Mouse (Mus musculus): Measurements from ENCODE around the gene Rftn1. TPM values are rescaled to one million over a fixed set of nuclear protein-coding genes. Genes with fewer than 3 reads are reported as not detected.

Gene Rftn1
- polyA plus RNA-seq, 1 experiment: 16.8 TPM

- 70% methylated on average over 6 of the region's 6 CpGs for WGBS
- no peak overlapping the region for H3K27ac ChIP-seq (ENCODE audit: insufficient read depth, low read length)
- H3K4me3 ChIP-seq (replicated peaks; ENCODE audit: insufficient read depth, low read depth, low read length): no peak overlapping the region
- no peaks in the 10 kb centered on the region for H3K27me3 ChIP-seq (ENCODE audit: control insufficient read depth, insufficient read depth, low read length)
- DNase-seq: peak in 1 of 2 experiments; percentile 17
- TF ChIP-seq POLR2A (IDR thresholded peaks at IDR 0.05; ENCODE audit: borderline replicate concordance, insufficient read depth, low read length) (no peak), CTCF (IDR thresholded peaks at IDR 0.05; ENCODE audit: borderline replicate concordance, insufficient read depth, low read depth, low read length) (peak; percentile 46; the same call in 1 of the 2 replicates)
- no peaks in the 10 kb centered on the region for H3K4me1 ChIP-seq (ENCODE audit: control insufficient read depth, insufficient read depth, low read length)
Observed at GRCm38 (mm10) chr17:49942674-49943073, 247.8 kb downstream of the Rftn1 start.

Other genes starting within 250 kb of the Rftn1 start
- 0.24 and 0.25 TPM in 2 replicates for gene Dazl, start 103.0 kb upstream of the Rftn1 start, polyA plus RNA-seq (2012; rRNA removed)